29 mouse cellular contexts compared by ENCODE assay signal in the genomic region with DNA sequence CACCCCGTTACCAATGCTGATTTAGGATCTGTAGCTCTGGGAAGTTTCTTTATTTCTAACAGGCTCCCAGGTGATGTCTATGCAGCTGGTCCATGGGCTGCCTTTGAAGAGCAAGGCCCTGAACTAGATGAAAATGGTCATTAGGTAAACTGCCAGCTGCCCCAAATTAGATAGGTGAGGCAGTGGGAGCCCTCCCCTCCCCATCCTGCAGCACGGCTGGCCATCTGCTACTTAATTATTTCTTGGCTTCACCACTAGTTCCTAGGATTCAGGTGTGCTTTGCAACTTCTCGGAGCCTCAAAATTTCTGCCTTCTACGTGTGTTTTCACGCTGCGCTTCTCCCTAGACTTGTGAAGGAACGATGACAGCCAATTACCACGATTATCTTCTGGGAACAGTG. TPM values are rescaled to one million over a fixed set of nuclear protein-coding genes. Genes with fewer than 3 reads are reported as not detected.
DNase-seq lines count a peak whose midpoint lies in the region; ATAC-seq and TF ChIP-seq lines count a peak whose summit lies in the region.
"Had no signal": no experiment of that assay in that cellular context is flagged by ENCODE, and none has a peak within 500 bp of the region (broad histone marks: within the 10 kb centered on the region; RNA-seq: fewer than 3 reads in every experiment).

No protein-coding gene starts in this region.

- H3K27ac ChIP-seq in limb, embryonic 11.5 days (replicated peaks; ENCODE audit: low read depth, low read length): no peak overlapping the region
- H3K27ac ChIP-seq in limb, embryonic 10.5 days: no peak overlapping the region
- no peak overlapping the region for H3K27ac ChIP-seq in forebrain, embryonic 15.5 days (replicated peaks)
- H3K27ac ChIP-seq in forebrain, postnatal 0 days (ENCODE audit: low read depth, low read length): no peak overlapping the region
- H3K27ac ChIP-seq: forebrain, embryonic 12.5 days; heart, embryonic 10.5 days; heart, embryonic 15.5 days; hindbrain, embryonic 14.5 days; intestine, embryonic 15.5 days; layer of hippocampus, adult 2 months; liver, embryonic 12.5 days; midbrain, embryonic 13.5 days had no signal

- no peak overlapping the region for H3K4me3 ChIP-seq in limb, embryonic 11.5 days (ENCODE audit: low read depth, low read length)
- H3K4me3 ChIP-seq in limb, embryonic 10.5 days: no peak overlapping the region
- H3K4me3 ChIP-seq in forebrain, embryonic 15.5 days: no peak overlapping the region
- no peak overlapping the region for H3K4me3 ChIP-seq in forebrain, postnatal 0 days (ENCODE audit: low read depth, low read length)
- H3K4me3 ChIP-seq: erythroblast, embryonic 14.5 days; forebrain, embryonic 12.5 days; heart, embryonic 10.5 days; heart, embryonic 15.5 days; intestine, embryonic 15.5 days; layer of hippocampus, adult 2 months; left cerebral cortex, adult 2 months; liver, embryonic 12.5 days; megakaryocyte, embryonic 14.5 days; midbrain, embryonic 13.5 days had no signal

- DNase-seq in limb, embryonic 11.5 days (ENCODE audit: low spot score): peak; percentile 21
- DNase-seq in limb, embryonic 10.5 days (ENCODE audit: low spot score): no peak
- peak; percentile 46 for DNase-seq in cerebellum, adult 11 months
- peak; percentile 43 for DNase-seq in cerebellum, adult 8-10 months
- peak; percentile 58 to 66 for DNase-seq in cerebellum, postnatal 25 days
- no peak for DNase-seq in forebrain, postnatal 0 days
- DNase-seq: gastrocnemius, postnatal 14 days; kidney, adult 2 months; kidney, postnatal 36 days; lung, adult 18-20 months; lung, postnatal 4 days; right cerebral cortex, postnatal 25 days; thymus, postnatal 14 days had no signal

- no peak for TF ChIP-seq CTCF in forebrain, postnatal 0 days (IDR thresholded peaks at IDR 0.05; ENCODE audit: low read depth)

- no peak overlapping the region for H3K9ac ChIP-seq in limb, embryonic 11.5 days (ENCODE audit: low read length)
- no peak overlapping the region for H3K9ac ChIP-seq in forebrain, embryonic 15.5 days (replicated peaks)
- no peak overlapping the region for H3K9ac ChIP-seq in forebrain, postnatal 0 days
- H3K9ac ChIP-seq: forebrain, embryonic 12.5 days; heart, embryonic 15.5 days; hindbrain, embryonic 14.5 days; intestine, embryonic 15.5 days; liver, embryonic 12.5 days; midbrain, embryonic 13.5 days had no signal

- H3K4me1 ChIP-seq in limb, embryonic 11.5 days (ENCODE audit: control insufficient read depth, insufficient read depth, low read length): no peaks in the 10 kb centered on the region
- peaks cover 5% of the 10 kb centered on the region; the same call in 1 of the 2 replicates for H3K4me1 ChIP-seq in limb, embryonic 10.5 days
- 0 out of 2 replicates have a peak, but pooled peaks cover 4% of the 10 kb centered on the region for H3K4me1 ChIP-seq in forebrain, embryonic 15.5 days
- no peaks in the 10 kb centered on the region for H3K4me1 ChIP-seq in forebrain, postnatal 0 days (ENCODE audit: insufficient read depth)
- H3K4me1 ChIP-seq: forebrain, embryonic 12.5 days; heart, embryonic 10.5 days; heart, embryonic 15.5 days; intestine, embryonic 15.5 days; liver, embryonic 12.5 days; megakaryocyte, embryonic 14.5 days; midbrain, embryonic 13.5 days had no signal

- WGBS in limb, embryonic 11.5 days: 64% methylated on average over 8 of the region's 8 CpGs
- WGBS in limb, embryonic 10.5 days: 77% methylated on average over 8 of the region's 8 CpGs
- 76% methylated on average over 8 of the region's 8 CpGs for WGBS in forebrain, embryonic 15.5 days
- WGBS in forebrain, postnatal 0 days: 80% methylated on average over 8 of the region's 8 CpGs

- H3K36me3 ChIP-seq in limb, embryonic 11.5 days (ENCODE audit: control insufficient read depth, insufficient read depth, low read length): no peaks in the 10 kb centered on the region
- no peaks in the 10 kb centered on the region for H3K36me3 ChIP-seq in limb, embryonic 10.5 days
- no peaks in the 10 kb centered on the region for H3K36me3 ChIP-seq in forebrain, embryonic 15.5 days
- H3K36me3 ChIP-seq in forebrain, postnatal 0 days (ENCODE audit: insufficient read depth): no peaks in the 10 kb centered on the region
- H3K36me3 ChIP-seq: forebrain, embryonic 12.5 days; heart, embryonic 10.5 days; heart, embryonic 15.5 days; intestine, embryonic 15.5 days; liver, embryonic 12.5 days; midbrain, embryonic 13.5 days had no signal

- H3K9me3 ChIP-seq in limb, embryonic 11.5 days (ENCODE audit: control insufficient read depth, low read length): no peaks in the 10 kb centered on the region
- H3K9me3 ChIP-seq in limb, embryonic 10.5 days (replicated peaks): no peaks in the 10 kb centered on the region
- H3K9me3 ChIP-seq in forebrain, embryonic 15.5 days: no peaks in the 10 kb centered on the region
- no peaks in the 10 kb centered on the region for H3K9me3 ChIP-seq in forebrain, postnatal 0 days (ENCODE audit: low read length)
- H3K9me3 ChIP-seq: forebrain, embryonic 12.5 days; heart, embryonic 10.5 days; heart, embryonic 15.5 days; intestine, embryonic 15.5 days; liver, embryonic 12.5 days; midbrain, embryonic 13.5 days had no signal

- no peak overlapping the region for H3K4me2 ChIP-seq in limb, embryonic 11.5 days (ENCODE audit: low read depth, severe bottlenecking)
- H3K4me2 ChIP-seq in forebrain, embryonic 15.5 days (replicated peaks): no peak overlapping the region
- H3K4me2 ChIP-seq in forebrain, postnatal 0 days (ENCODE audit: low read depth): no peak overlapping the region
- H3K4me2 ChIP-seq: forebrain, embryonic 12.5 days; heart, embryonic 15.5 days; hindbrain, embryonic 14.5 days; intestine, embryonic 15.5 days; liver, embryonic 12.5 days; midbrain, embryonic 13.5 days had no signal

- no peaks in the 10 kb centered on the region for H3K27me3 ChIP-seq in limb, embryonic 11.5 days (ENCODE audit: control insufficient read depth, insufficient read depth, low read length)
- H3K27me3 ChIP-seq in limb, embryonic 10.5 days (ENCODE audit: low read depth, poor library complexity, severe bottlenecking): no peaks in the 10 kb centered on the region
- H3K27me3 ChIP-seq in forebrain, embryonic 15.5 days: no peaks in the 10 kb centered on the region
- H3K27me3 ChIP-seq in forebrain, postnatal 0 days (ENCODE audit: insufficient read depth, low read length): no peaks in the 10 kb centered on the region
- H3K27me3 ChIP-seq: forebrain, embryonic 12.5 days; heart, embryonic 15.5 days; intestine, embryonic 15.5 days; liver, embryonic 12.5 days; megakaryocyte, embryonic 14.5 days; midbrain, embryonic 13.5 days had no signal

- ATAC-seq in limb, embryonic 11.5 days (ENCODE audit: insufficient number of reproducible peaks, low FRiP score, low TSS enrichment, low read depth): no peak
- no peak for ATAC-seq in forebrain, embryonic 15.5 days (replicated peaks)
- ATAC-seq in forebrain, postnatal 0 days: no peak
- ATAC-seq: CD4-positive, CD25-positive, alpha-beta regulatory T cell, adult 4 months; intestine, embryonic 15.5 days; liver, embryonic 12.5 days; lung, postnatal 0 days; midbrain, embryonic 13.5 days had no signal

RNA-seq across cellular contexts. Expression of gene Astn1, which starts 59.4 kb away (rescaled TPM):
- polyA plus RNA-seq in limb, embryonic 11.5 days (2014; fragmentation: Nextera tagmentation; extraction: Ambion mirVana): 3.5 and 4.5 TPM in 2 replicates
- polyA plus RNA-seq in limb, embryonic 10.5 days (2016; fragmentation: Nextera tagmentation; extraction: Ambion mirVana): 1.4 and 2.8 TPM in 2 replicates
- polyA plus RNA-seq in forebrain, embryonic 15.5 days (2015; fragmentation: Nextera tagmentation; extraction: Ambion mirVana): 34.5 and 35.2 TPM in 2 replicates
- total RNA-seq in forebrain, postnatal 0 days (2014; rRNA removed): 83.6 and 122 TPM in 2 replicates
- 20.9 and 29.4 TPM in 2 replicates for polyA plus RNA-seq in forebrain, postnatal 0 days (2015; fragmentation: Nextera tagmentation; extraction: Ambion mirVana)
- total RNA-seq: granulocyte monocyte progenitor cell, adult 5-6 weeks; neutrophil, adult 5-6 weeks had no signal
- polyA plus RNA-seq: CD4-positive, CD25-positive, alpha-beta regulatory T cell, adult 4 months had no signal

Comparison
In these comparisons a context has a peak if more than half of its experiments do, and no peak if none do; other contexts are left out.
1. DNase-seq: peak in limb, embryonic 11.5 days (single experiment), cerebellum, adult 11 months (single experiment), cerebellum, adult 8-10 months (single experiment) and cerebellum, postnatal 25 days (2 of 2); none in limb, embryonic 10.5 days (single experiment) and forebrain, postnatal 0 days (single experiment).